Mouse (Mus musculus) limb, embryonic 10.5 days (tissue): ENCODE data around the gene Vps37d. TPM values are rescaled to one million over a fixed set of nuclear protein-coding genes. Genes with fewer than 3 reads are reported as not detected.

Source experiments
- DNase-seq: peaks from one replicate; pipeline ENCODE4 v3.0.0-alpha.2; 2017; ENCODE audit warnings: low spot score
- H3K27ac ChIP-seq: fragments of 300-500 bp; sonication (generic); 2 replicates; pipeline ENCODE4 v1.5.1; 2016; ENCODE audit warnings: mild to moderate bottlenecking
- H3K27me3 ChIP-seq: fragments of 300-500 bp; sonication (generic); 2 replicates; pipeline ENCODE4 v1.6.1; 2016; ENCODE audit warnings: low read depth, mild to moderate bottlenecking; ENCODE audit not compliant: poor library complexity, severe bottlenecking
- H3K36me3 ChIP-seq: fragments of 300-500 bp; sonication (generic); 2 replicates; pipeline ENCODE4 v1.6.1; 2016; ENCODE audit warnings: mild to moderate bottlenecking, moderate library complexity
- H3K4me1 ChIP-seq: fragments of 300-500 bp; sonication (generic); 2 replicates; pipeline ENCODE4 v1.6.1; 2016
- H3K4me3 ChIP-seq: fragments of 300-500 bp; sonication (generic); 2 replicates; pipeline ENCODE4 v1.5.1; 2016; ENCODE audit warnings: mild to moderate bottlenecking, moderate library complexity
- H3K9me3 ChIP-seq: fragments of 300-500 bp; sonication (generic); replicated peaks from 2 replicates; pipeline ENCODE4 v1.6.1; 2016; ENCODE audit warnings: mild to moderate bottlenecking
- WGBS: fragments of 180-500 bp; shearing (Covaris S2); methylation state at CpG from one replicate; pipeline ENCODE4 v1.1.7; 2016; 5-methylcytosine and 5-hydroxymethylcytosine counted together
- polyA plus RNA-seq: library from polyadenylated mRNA; unstranded; fragments of >200 nt; fragmentation: Nextera tagmentation; extraction: Ambion mirVana; gene quantifications from 2 replicates; pipeline ENCODE4 v1.2.1, GENCODE M21; 2016

Gene Vps37d
- polyA plus RNA-seq, 1 experiment from 2014 or later = 12.7 TPM

DNA sequence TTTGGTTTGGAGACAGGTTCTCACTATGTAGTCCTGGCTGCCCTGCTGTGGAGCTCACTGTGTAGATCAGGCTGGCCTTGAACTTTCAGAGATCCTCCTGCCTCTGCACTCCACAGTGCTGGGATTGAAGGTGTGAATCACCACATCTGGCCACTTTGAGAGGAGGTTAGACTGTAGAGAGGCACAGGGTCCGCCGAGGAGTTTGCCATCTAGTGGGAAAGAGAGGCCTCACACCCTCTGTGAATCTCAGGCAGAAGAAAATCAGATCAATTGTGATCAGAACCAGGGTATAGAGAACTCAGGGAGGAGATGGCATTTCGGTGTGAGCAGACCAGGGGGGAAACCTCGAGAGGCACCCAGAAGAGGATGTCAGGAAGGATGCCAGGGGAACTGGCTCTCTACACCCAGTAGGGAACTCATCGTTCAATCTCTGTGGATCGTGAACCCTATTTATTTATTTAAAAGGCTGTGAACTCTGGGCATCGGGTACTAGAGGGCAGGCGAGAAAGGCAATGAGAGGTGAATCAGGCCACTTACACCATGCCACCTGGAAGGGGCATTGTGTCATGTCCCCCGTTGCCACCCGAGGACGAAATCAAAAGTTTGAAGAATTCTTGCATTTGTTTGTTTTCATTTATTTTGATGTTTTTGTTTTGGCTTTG is 26.1 kb upstream of the Vps37d start:
- 70% methylated on average over 11 of the region's 11 CpGs for WGBS
- Histone ChIP-seq H3K4me3 (no peak overlapping the region), H3K27ac (no peak overlapping the region), H3K36me3 (no peaks in the 10 kb centered on the region), H3K4me1 (peaks cover 24% of the 10 kb centered on the region), H3K9me3 (no peaks in the 10 kb centered on the region), H3K27me3 (peaks cover 50% of the 10 kb centered on the region)
- DNase-seq = no peak

- Histone ChIP-seq H3K4me3 (no peak overlapping the region), H3K4me1 (no peaks in the 10 kb centered on the region), H3K27ac (no peak overlapping the region), H3K9me3 (no peaks in the 10 kb centered on the region), H3K36me3 (no peaks in the 10 kb centered on the region), H3K27me3 (peaks cover 18% of the 10 kb centered on the region)
- DNase-seq = no peak
- WGBS = 75% methylated on average over 1 of the region's 1 CpGs
These were observed 22.9 kb upstream of the Vps37d start for GRCm38 (mm10) chr5:135100981-135101380.

DNA sequence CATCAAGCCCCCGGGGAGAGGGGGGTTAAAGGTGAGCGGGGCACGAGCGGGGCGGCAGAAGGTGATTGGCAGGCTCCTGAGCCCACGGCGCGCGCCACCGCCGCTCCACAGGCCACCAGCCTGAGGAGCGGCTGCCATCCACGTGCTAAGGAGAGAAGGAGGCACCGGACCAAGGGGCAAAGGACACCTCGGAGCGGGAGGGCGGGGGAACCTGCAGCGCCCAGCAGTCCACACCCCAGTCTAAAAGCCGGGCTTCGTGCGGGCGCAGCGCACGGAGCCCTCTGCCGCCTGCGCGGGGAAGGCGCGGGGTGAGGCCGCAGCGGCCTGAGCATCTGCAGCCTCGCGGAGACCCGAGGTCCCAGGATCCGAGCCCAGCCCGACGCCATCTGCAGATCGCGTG is 11.6 kb upstream of the Vps37d start, which contains the start of gene Mlxipl:
Mlxipl (plus strand) TSS at position 238 of the 400 bp plus-strand sequence.
- DNase-seq = peak; percentile 56
- Histone ChIP-seq H3K4me3 (peak within 1 kb of the TSS; percentile 40), H3K27me3 (peaks cover 63% of the 10 kb centered on the region), H3K9me3 (no peaks in the 10 kb centered on the region), H3K4me1 (peaks cover 19% of the 10 kb centered on the region), H3K27ac (peak within 1 kb of the TSS; percentile 72), H3K36me3 (0 out of 2 replicates have a peak, but pooled peaks cover 2% of the 10 kb centered on the region)
- 3% methylated on average over 39 of the region's 39 CpGs for WGBS

DNA sequence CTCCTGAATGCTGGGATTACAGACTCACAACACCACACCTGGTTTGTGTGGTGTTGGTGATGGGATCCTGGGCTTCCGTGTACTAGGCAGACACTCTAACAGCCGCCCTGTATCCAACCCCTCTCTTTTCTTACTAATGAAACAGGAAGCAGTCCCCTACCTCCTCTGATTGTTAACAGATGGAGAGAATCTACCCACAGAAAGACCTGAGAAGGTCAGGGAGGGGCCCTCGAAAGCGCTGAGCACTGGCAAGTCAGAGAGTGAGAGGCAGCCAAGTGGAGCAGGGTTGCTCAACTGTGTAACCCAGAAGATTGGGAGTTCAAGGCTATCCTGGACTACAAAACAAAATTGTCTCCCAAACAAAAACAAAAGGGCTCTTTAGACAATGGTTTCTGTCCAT is 8.8 kb upstream of the Vps37d start:
- no peak for DNase-seq
- 26% methylated on average over 4 of the region's 4 CpGs for WGBS
- Histone ChIP-seq H3K4me3 (no peak overlapping the region), H3K36me3 (0 out of 2 replicates have a peak, but pooled peaks cover 2% of the 10 kb centered on the region), H3K27ac (0 out of 2 replicates have a peak overlapping the region, but pooled peaks have one; percentile 38), H3K9me3 (no peaks in the 10 kb centered on the region), H3K27me3 (peaks cover 41% of the 10 kb centered on the region), H3K4me1 (peaks cover 22% of the 10 kb centered on the region)

GRCm38 (mm10) chr5:135080539-135080938 is 2.5 kb upstream of the Vps37d start:
- 89% methylated on average over 5 of the region's 5 CpGs for WGBS

GRCm38 (mm10) chr5:135079578-135079977 is 1.5 kb upstream of the Vps37d start:
- WGBS = 93% methylated on average over 2 of the region's 2 CpGs
- H3K4me1 ChIP-seq = peaks cover 23% of the 10 kb centered on the region
- H3K27ac ChIP-seq = no peak overlapping the region

More at GRCm38 (mm10) chr5:135080539-135080938, 2.5 kb upstream of the Vps37d start:
- no peak for DNase-seq
- H3K4me3 ChIP-seq = no peak overlapping the region
- H3K9me3 ChIP-seq = no peaks in the 10 kb centered on the region
- H3K27me3 ChIP-seq = 0 out of 2 replicates have a peak, but pooled peaks cover 3% of the 10 kb centered on the region
- H3K27ac ChIP-seq = no peak overlapping the region
- peaks cover 23% of the 10 kb centered on the region for H3K4me1 ChIP-seq
- H3K36me3 ChIP-seq = peaks cover 9% of the 10 kb centered on the region; the same call in 1 of the 2 replicates

GRCm38 (mm10) chr5:135078482-135078810 is 380 bp upstream of the Vps37d start:
- H3K36me3 ChIP-seq = peaks cover 28% of the 10 kb centered on the region
- H3K27me3 ChIP-seq = 0 out of 2 replicates have a peak, but pooled peaks cover 9% of the 10 kb centered on the region
- WGBS = 2% methylated on average over 11 of the region's 11 CpGs
- H3K9me3 ChIP-seq = no peaks in the 10 kb centered on the region
- peaks cover 33% of the 10 kb centered on the region for H3K4me1 ChIP-seq
- H3K4me3 ChIP-seq = peak overlapping the region; percentile 94
- no peak for DNase-seq
- peak overlapping the region; percentile 97 for H3K27ac ChIP-seq

More at GRCm38 (mm10) chr5:135079578-135079977, 1.5 kb upstream of the Vps37d start:
- no peak for DNase-seq
- Histone ChIP-seq H3K4me3 (no peak overlapping the region), H3K9me3 (no peaks in the 10 kb centered on the region), H3K36me3 (peaks cover 17% of the 10 kb centered on the region), H3K27me3 (0 out of 2 replicates have a peak, but pooled peaks cover 3% of the 10 kb centered on the region)

DNA sequence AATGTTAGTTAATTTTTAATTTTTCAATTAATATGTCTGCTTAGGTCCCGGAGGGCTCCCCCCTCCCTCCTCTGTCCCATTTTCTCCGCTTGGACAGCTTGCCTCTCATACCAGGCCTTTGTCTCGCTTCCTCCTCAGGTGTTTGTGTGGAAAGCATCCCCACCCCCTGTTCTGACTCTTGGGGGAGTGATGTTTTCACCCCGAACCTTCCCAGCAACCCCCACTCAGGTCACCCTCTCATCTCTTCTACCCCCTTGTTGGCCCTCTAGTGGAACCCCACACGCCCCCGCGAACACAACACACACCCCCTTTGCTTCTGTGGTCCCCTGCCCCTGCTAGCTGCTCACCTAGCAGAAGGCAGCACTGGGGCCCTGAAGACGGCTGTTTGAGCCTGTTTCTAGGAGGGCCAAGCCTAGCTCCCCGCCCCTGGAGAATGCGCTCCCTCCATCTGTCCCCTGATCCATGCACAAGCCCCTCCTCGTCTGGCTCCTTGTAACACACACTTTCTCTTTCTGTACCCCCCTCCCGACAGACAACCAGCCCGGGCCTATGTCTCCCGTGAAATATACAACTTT is 1.0 kb downstream of the Vps37d start:
- peak; percentile 56 for DNase-seq
- peaks cover 41% of the 10 kb centered on the region for H3K4me1 ChIP-seq
- peak overlapping the region; percentile 94 for H3K4me3 ChIP-seq
- H3K27ac ChIP-seq = peak overlapping the region; percentile 97
- H3K9me3 ChIP-seq = no peaks in the 10 kb centered on the region
- 32% methylated on average over 14 of the region's 14 CpGs for whole genome bisulfite sequencing
- 0 out of 2 replicates have a peak, but pooled peaks cover 9% of the 10 kb centered on the region for H3K27me3 ChIP-seq
- H3K36me3 ChIP-seq = peaks cover 42% of the 10 kb centered on the region

- 0 out of 2 replicates have a peak, but pooled peaks cover 9% of the 10 kb centered on the region for H3K27me3 ChIP-seq
- DNase-seq = no peak
- peaks cover 45% of the 10 kb centered on the region for H3K36me3 ChIP-seq
- H3K9me3 ChIP-seq = no peaks in the 10 kb centered on the region
- H3K4me1 ChIP-seq = peaks cover 41% of the 10 kb centered on the region
- peak overlapping the region; percentile 37; the same call in 1 of the 2 replicates for H3K27ac ChIP-seq
- 84% methylated on average over 14 of the region's 14 CpGs for WGBS
- peak overlapping the region; percentile 94; the same call in 1 of the 2 replicates for H3K4me3 ChIP-seq
These were observed 1.7 kb downstream of the Vps37d start for GRCm38 (mm10) chr5:135076368-135076767.

- WGBS = 62% methylated on average over 4 of the region's 4 CpGs
- Histone ChIP-seq H3K36me3 (peaks cover 50% of the 10 kb centered on the region), H3K27me3 (0 out of 2 replicates have a peak, but pooled peaks cover 9% of the 10 kb centered on the region), H3K4me1 (peaks cover 41% of the 10 kb centered on the region), H3K9me3 (no peaks in the 10 kb centered on the region), H3K27ac (no peak overlapping the region), H3K4me3 (no peak overlapping the region)
- no peak for DNase-seq
These were observed 2.4 kb downstream of the Vps37d start for GRCm38 (mm10) chr5:135075655-135076054.

DNA sequence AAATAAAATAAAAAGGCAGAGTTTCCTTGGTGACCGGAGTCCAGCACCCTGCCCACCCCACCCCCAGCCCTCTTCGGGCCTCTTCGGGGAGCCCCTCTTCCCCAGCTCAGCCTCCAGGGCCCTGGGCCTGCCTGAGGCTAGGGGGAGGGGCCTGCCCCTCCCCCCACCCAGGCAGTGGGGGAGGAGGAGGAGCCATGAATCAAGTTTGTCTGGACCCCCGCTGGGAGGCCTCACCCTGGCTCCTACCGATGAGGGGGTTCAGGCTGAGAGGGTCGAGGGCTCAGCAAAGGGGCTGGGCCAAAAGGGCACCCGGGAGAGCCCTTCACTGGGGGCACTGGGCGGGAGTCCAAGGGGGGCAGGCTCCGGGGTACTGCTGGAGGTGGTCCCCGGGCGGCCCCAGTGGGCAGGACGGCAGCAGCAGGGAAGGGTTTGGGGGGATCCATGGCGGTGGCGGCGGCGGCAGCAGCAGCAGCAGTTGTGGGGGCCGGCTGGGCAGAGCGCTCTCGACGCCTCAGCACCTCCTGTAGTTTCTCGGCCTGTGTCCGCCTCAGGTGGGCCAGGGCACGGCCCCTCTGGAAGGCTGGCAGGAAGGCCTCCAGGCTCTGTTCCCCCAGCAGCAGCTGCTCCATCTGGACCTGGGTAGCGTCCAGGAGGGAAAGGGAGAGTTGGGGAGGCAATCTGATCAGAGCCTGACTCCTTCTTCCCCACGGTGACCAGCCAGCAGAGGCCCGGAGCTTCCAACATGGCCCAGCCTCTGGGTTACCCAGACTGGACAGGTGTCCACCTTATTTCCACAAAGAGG is 4.5 kb downstream of the Vps37d start:
- 0 out of 2 replicates have a peak, but pooled peaks cover 6% of the 10 kb centered on the region for H3K27me3 ChIP-seq
- H3K4me1 ChIP-seq = peaks cover 41% of the 10 kb centered on the region
- H3K4me3 ChIP-seq = peak overlapping the region; percentile 31
- no peak for DNase-seq
- peaks cover 50% of the 10 kb centered on the region for H3K36me3 ChIP-seq
- 22% methylated on average over 26 of the region's 26 CpGs for WGBS
- peak overlapping the region; percentile 77 for H3K27ac ChIP-seq
- no peaks in the 10 kb centered on the region for H3K9me3 ChIP-seq

DNA sequence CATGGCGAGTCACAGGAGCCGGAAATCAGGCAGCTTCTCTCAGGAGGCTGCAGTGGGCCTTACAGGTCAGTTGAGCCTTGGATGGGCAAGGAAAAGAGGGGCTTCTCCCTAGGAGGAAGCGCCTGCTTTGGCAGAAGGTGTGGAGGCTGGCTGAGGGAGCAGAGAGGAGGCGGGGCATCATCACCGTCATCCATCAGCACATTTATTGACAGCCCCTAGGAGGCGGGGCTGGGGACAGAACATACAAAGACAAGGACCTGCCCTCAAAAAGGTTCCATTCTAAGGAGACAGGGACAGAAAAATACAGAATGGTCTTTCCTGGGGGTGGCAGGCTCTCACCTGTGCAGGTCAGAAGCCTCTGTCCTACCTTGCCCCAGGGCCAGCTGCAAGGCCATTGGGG is 5.3 kb downstream of the Vps37d start:
- Histone ChIP-seq H3K27ac (no peak overlapping the region; the same call in 1 of the 2 replicates), H3K9me3 (no peaks in the 10 kb centered on the region), H3K4me3 (no peak overlapping the region), H3K36me3 (peaks cover 58% of the 10 kb centered on the region), H3K4me1 (peaks cover 37% of the 10 kb centered on the region), H3K27me3 (0 out of 2 replicates have a peak, but pooled peaks cover 6% of the 10 kb centered on the region)
- 52% methylated on average over 6 of the region's 6 CpGs for WGBS
- DNase-seq = no peak
